Mouse (Mus musculus) ES-CJ7 (cell line): ENCODE data around the gene Mrgprb5.
A peak's percentile ranks its signal among the peaks of the same experiment; 100 is the strongest.
"Not testable (repeated sequence)": the region's sequence is repeated elsewhere in the genome, so short reads cannot be mapped to it uniquely, and the experiment has no call there.

Source experiments
- DNase-seq: peaks from one replicate; pipeline ENCODE4 v3.0.0; 2011; ENCODE audit warnings: low read depth, low spot score

Mrgprb5 gene

GRCm38 (mm10) chr7:48168919-48169318 lies at the start of gene Mrgprb5:
Gene Mrgprb5 (minus strand): TSS chr7:48169019.
- DNase-seq: no peak

GRCm38 (mm10) chr7:48199188-48199587 lies 30.4 kb upstream of the Mrgprb5 start, which contains the start of gene Mrgprb4:
Gene Mrgprb4 (minus strand): TSS chr7:48199288.
- no peak for DNase-seq

GRCm38 (mm10) chr7:48167471-48167870 lies 1.3 kb downstream of the Mrgprb5 start:
- no peak for DNase-seq

- DNase-seq: peak; percentile 83
Measured at GRCm38 (mm10) chr7:48138248-48138702, 30.5 kb downstream of the Mrgprb5 start.

- peak; percentile 69 for DNase-seq
Measured at GRCm38 (mm10) chr7:48137216-48138077, 31.4 kb downstream of the Mrgprb5 start.

- DNase-seq: no peak
Measured at GRCm38 (mm10) chr7:48132674-48133073, 36.1 kb downstream of the Mrgprb5 start.

- DNase-seq: not testable (repeated sequence)
Measured at GRCm38 (mm10) chr7:48132247-48132646, 36.6 kb downstream of the Mrgprb5 start.

- peak; percentile 44 for DNase-seq
Measured at GRCm38 (mm10) chr7:48131820-48132219, 37.0 kb downstream of the Mrgprb5 start.

- no peak for DNase-seq
Measured at GRCm38 (mm10) chr7:48123806-48124205, 45.0 kb downstream of the Mrgprb5 start.
